Mouse (Mus musculus): ENCODE results near the gene Rho. TPM values are rescaled to one million over a fixed set of nuclear protein-coding genes. Genes with fewer than 3 reads are reported as not detected.

Rho gene
- polyA plus RNA-seq, 1 experiment = not detected

DNA sequence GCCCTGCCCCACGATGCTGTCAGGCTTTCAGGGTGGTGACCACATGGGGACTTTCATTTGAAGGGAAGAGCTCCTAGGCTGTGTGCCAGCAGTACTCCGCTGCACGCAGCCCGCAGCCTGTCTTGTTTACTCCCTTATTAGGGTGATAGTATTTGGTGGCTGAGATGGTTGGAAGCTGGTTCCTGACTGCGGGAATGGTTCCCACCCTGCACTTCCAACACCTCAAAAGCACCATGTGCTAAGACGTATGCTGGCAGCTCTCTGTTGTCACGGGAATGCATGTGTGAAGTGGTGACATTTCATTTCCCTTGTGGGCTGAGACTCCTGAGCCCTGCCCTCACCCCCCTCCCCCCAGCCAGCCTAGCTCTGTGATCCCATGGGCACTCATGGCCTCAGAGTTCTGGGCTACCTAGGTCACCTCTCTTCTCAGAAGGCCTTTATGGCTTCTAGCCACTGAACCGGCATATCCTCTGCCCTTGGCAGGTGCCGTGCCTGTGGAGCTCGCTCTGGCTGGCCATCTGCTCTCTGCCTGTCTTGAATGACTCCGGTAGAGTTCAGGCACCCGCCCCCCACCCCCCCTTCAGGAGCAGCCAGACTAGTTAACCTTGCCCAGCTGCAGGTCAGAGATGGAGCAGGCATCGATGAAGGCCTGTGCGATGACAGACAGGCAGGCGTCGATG lies 25.5 kb downstream of the Rho start:
- H3K36me3 ChIP-seq (ENCODE audit: control insufficient read depth) = no peaks in the 10 kb centered on the region
- no peaks in the 10 kb centered on the region for H3K9me3 ChIP-seq (ENCODE audit: control insufficient read depth, low read length)

GRCm38 (mm10) chr6:115957681-115958080 lies 26.1 kb downstream of the Rho start:
- Histone ChIP-seq H3K36me3 (ENCODE audit: control insufficient read depth) (no peaks in the 10 kb centered on the region), H3K9me3 (ENCODE audit: control insufficient read depth, low read length) (no peaks in the 10 kb centered on the region), H3K27me3 (ENCODE audit: control insufficient read depth) (no peaks in the 10 kb centered on the region), H3K4me1 (ENCODE audit: control insufficient read depth) (no peaks in the 10 kb centered on the region), H3K4me3 (replicated peaks) (no peak overlapping the region)
- TF ChIP-seq GATA1 (IDR thresholded peaks at IDR 0.05; ENCODE audit: low read length) = no peak
- TF ChIP-seq TAL1 (IDR thresholded peaks at IDR 0.05; ENCODE audit: low read length) = no peak

More for the DNA sequence above, 25.5 kb downstream of the Rho start:
- H3K4me1 ChIP-seq (ENCODE audit: control insufficient read depth) = no peaks in the 10 kb centered on the region
- no peaks in the 10 kb centered on the region for H3K27me3 ChIP-seq (ENCODE audit: control insufficient read depth)
- no peak overlapping the region for H3K4me3 ChIP-seq (replicated peaks)
- no peak for TF ChIP-seq GATA1 (IDR thresholded peaks at IDR 0.05; ENCODE audit: low read length)
- TF ChIP-seq TAL1 (IDR thresholded peaks at IDR 0.05; ENCODE audit: low read length) = no peak

DNA sequence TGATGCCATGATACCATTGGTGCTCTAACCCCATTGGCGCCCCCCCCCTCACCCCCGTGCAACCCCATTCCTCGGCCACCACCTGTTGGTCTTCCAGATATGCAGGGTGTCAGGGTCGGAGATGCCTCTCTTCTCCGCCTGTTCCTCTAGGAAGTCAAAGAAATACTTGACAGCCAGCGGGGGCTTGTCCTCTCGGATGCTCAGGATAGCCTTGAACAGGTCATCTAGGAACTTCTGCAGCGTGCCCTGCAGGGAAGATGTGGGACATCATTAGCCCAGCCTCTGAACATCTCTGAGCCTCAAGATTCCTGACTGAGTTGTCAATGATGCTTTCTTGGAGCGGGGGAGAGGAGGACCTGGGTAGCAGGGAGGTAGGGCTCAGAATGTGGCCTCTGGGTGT lies 26.9 kb downstream of the Rho start:
- Histone ChIP-seq H3K9me3 (ENCODE audit: control insufficient read depth, low read length) (no peaks in the 10 kb centered on the region), H3K27me3 (ENCODE audit: control insufficient read depth) (no peaks in the 10 kb centered on the region), H3K4me1 (ENCODE audit: control insufficient read depth) (no peaks in the 10 kb centered on the region), H3K36me3 (ENCODE audit: control insufficient read depth) (no peaks in the 10 kb centered on the region), H3K4me3 (replicated peaks) (no peak overlapping the region)
- TF ChIP-seq GATA1 (IDR thresholded peaks at IDR 0.05; ENCODE audit: low read length) (no peak), TAL1 (IDR thresholded peaks at IDR 0.05; ENCODE audit: low read length) (no peak)

DNA sequence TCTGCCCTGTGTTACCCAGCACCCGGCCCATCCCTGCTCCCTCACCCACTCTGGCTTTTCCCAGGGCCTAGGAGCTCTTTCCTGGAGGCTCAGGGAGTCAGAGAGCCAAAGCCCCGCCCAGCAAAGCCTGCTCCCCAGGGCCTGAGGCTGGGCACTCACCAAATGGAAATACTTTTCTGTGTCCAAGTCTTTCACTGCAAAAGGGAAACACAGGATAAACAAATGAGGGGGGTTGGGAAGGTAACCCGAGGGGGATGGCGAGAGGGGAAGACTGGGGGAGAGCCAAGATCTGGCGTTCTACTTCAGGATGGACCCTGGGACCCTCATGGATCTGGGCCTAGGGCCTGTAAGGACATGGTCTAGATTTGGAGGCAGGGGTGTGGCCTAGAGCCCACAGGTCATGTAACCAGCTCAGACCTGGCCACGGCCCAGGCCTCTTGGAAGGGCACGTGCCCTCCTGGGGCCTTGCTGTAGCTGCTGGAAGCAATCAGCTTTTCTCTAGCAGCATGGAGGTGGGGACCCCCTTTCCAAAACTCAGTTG lies 27.7 kb downstream of the Rho start:
- TF ChIP-seq GATA1 (IDR thresholded peaks at IDR 0.05; ENCODE audit: low read length) (no peak), TAL1 (IDR thresholded peaks at IDR 0.05; ENCODE audit: low read length) (no peak)
- no peak overlapping the region for H3K4me3 ChIP-seq (replicated peaks)
- H3K27me3 ChIP-seq (ENCODE audit: control insufficient read depth) = no peaks in the 10 kb centered on the region
- no peaks in the 10 kb centered on the region for H3K36me3 ChIP-seq (ENCODE audit: control insufficient read depth)
- no peaks in the 10 kb centered on the region for H3K9me3 ChIP-seq (ENCODE audit: control insufficient read depth, low read length)
- H3K4me1 ChIP-seq (ENCODE audit: control insufficient read depth) = no peaks in the 10 kb centered on the region

GRCm38 (mm10) chr6:115960322-115960721 lies 28.8 kb downstream of the Rho start:
- Histone ChIP-seq H3K4me3 (replicated peaks) (no peak overlapping the region), H3K36me3 (ENCODE audit: control insufficient read depth) (no peaks in the 10 kb centered on the region), H3K4me1 (ENCODE audit: control insufficient read depth) (no peaks in the 10 kb centered on the region), H3K9me3 (ENCODE audit: control insufficient read depth, low read length) (no peaks in the 10 kb centered on the region), H3K27me3 (ENCODE audit: control insufficient read depth) (no peaks in the 10 kb centered on the region)
- no peak for TF ChIP-seq GATA1 (IDR thresholded peaks at IDR 0.05; ENCODE audit: low read length)
- no peak for TF ChIP-seq TAL1 (IDR thresholded peaks at IDR 0.05; ENCODE audit: low read length)

DNA sequence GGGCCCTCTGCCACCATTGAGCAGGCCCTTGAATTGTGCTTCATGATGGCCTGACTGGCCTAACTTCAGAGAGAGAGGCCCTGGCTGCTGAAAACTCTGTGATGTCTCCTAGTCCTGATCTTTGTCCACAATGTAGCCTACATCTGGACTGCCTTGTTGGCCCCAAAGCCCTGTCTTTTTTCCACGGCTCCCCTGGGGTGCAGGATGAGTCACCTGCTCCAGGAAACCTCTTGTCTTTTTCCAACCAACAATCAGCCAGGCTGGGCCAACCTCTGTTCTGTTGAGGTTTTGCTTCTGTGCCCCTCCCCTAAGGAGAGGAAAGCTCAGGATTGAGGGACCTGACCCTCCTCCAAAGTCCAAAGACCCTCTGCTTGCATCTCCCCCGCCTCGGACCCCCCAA lies 30.2 kb downstream of the Rho start:
- no peaks in the 10 kb centered on the region for H3K9me3 ChIP-seq (ENCODE audit: control insufficient read depth, low read length)
- TF ChIP-seq GATA1 (IDR thresholded peaks at IDR 0.05; ENCODE audit: low read length) = no peak
- no peak for TF ChIP-seq TAL1 (IDR thresholded peaks at IDR 0.05; ENCODE audit: low read length)
- no peaks in the 10 kb centered on the region for H3K4me1 ChIP-seq (ENCODE audit: control insufficient read depth)
- H3K36me3 ChIP-seq (ENCODE audit: control insufficient read depth) = no peaks in the 10 kb centered on the region
- no peak overlapping the region for H3K4me3 ChIP-seq (replicated peaks)
- no peaks in the 10 kb centered on the region for H3K27me3 ChIP-seq (ENCODE audit: control insufficient read depth)

DNA sequence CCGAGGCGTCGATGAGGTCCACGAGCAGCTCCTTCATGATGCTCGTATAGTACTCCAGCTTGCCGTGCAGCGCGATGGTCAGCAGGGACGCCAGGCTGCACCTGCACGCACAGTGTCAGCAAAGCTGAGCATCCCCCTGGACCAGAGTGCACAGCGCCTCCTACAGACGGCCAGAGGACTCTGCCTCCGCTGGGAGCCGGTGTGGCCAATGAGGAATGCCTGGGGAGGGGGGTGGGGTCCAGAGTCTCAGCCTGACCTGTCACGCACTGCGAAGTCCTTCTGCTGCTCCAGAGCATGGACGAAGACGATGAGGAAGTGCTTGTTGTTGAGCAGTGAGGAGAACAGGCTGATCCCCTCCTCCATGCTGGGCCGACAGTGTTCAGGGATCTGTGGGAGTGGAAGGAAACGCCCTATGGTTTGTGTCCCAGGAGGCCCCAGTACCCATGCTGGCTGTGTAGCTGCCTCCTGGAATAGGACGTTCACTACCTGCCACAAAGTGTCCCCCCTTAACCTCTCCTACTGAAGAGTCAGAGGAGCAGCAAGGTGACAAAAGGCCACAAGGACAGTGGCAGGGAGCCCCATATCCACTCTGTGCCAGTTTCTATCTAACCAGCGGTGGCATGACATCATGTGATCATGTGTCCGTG lies 31.0 kb downstream of the Rho start:
- H3K27me3 ChIP-seq (ENCODE audit: control insufficient read depth) = no peaks in the 10 kb centered on the region
- H3K9me3 ChIP-seq (ENCODE audit: control insufficient read depth, low read length) = no peaks in the 10 kb centered on the region
- TF ChIP-seq TAL1 (IDR thresholded peaks at IDR 0.05; ENCODE audit: low read length) = no peak
- TF ChIP-seq GATA1 (IDR thresholded peaks at IDR 0.05; ENCODE audit: low read length) = no peak
- no peak overlapping the region for H3K4me3 ChIP-seq (replicated peaks)
- no peaks in the 10 kb centered on the region for H3K4me1 ChIP-seq (ENCODE audit: control insufficient read depth)
- H3K36me3 ChIP-seq (ENCODE audit: control insufficient read depth) = no peaks in the 10 kb centered on the region

DNA sequence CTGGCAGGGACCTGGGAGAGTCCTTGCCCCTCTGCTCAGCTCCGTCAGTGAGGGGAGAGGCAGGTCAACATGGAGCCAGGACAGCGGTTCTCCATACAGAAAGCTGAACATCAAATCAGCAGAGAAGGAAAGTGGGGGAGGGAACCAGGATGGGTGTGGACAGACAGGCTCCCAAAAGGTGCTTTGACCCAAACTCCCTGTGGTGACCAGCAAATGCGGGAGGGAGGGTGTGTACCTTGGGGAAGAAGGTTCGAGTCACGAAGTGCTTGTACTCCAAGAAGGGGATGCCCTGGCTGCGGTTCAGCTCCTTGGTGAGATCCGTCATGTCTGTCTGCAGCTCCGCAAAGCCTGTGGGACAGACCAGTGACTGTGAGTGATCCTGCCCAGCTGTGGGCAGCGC lies 32.1 kb downstream of the Rho start:
- Histone ChIP-seq H3K9me3 (ENCODE audit: control insufficient read depth, low read length) (no peaks in the 10 kb centered on the region), H3K4me1 (ENCODE audit: control insufficient read depth) (no peaks in the 10 kb centered on the region), H3K27me3 (ENCODE audit: control insufficient read depth) (no peaks in the 10 kb centered on the region), H3K36me3 (ENCODE audit: control insufficient read depth) (no peaks in the 10 kb centered on the region), H3K4me3 (replicated peaks) (no peak overlapping the region)
- TF ChIP-seq TAL1 (IDR thresholded peaks at IDR 0.05; ENCODE audit: low read length) (no peak), GATA1 (IDR thresholded peaks at IDR 0.05; ENCODE audit: low read length) (no peak)

DNA sequence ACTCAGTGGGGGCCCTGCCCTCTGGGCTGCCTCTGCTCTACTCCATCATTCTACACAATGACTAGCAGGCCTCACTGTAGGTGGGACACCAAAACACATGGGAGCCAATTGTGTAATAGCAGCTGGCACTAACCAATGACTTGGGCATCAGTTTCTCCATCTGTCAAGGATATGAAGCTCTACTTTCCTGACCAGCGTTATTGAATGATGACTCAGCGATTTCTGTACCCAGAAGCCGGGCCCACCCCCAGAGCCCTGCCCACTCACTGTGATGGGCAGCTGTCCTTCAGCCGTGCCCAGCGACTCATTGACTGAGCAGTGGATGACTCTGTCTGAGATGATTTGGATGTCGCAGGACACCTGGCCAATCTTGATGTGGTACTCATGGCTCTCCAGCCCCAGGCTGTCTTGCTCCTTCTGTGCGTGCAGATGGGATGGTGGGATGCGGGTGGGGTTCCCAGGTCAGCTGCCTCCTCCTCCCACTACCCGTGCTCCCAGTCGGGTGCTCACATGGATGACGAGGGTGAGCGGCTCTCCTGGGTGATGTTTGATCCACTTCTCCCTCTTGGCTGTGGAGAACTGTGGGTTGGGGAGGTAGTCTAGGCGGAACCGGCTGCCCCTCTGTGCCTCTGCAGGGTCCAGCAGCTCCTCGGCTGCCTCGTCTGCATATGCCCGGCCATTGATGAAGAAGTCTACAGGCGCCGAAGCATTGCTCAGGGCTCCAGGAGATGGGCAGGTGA lies 34.8 kb downstream of the Rho start:
- no peak overlapping the region for H3K4me3 ChIP-seq (replicated peaks)
- no peaks in the 10 kb centered on the region for H3K9me3 ChIP-seq (ENCODE audit: control insufficient read depth, low read length)
- H3K27me3 ChIP-seq (ENCODE audit: control insufficient read depth) = no peaks in the 10 kb centered on the region
- TF ChIP-seq TAL1 (IDR thresholded peaks at IDR 0.05; ENCODE audit: low read length) = no peak
- TF ChIP-seq GATA1 (IDR thresholded peaks at IDR 0.05; ENCODE audit: low read length) = no peak
- no peaks in the 10 kb centered on the region for H3K4me1 ChIP-seq (ENCODE audit: control insufficient read depth)
- H3K36me3 ChIP-seq (ENCODE audit: control insufficient read depth) = no peaks in the 10 kb centered on the region
